Mouse (Mus musculus) heart, embryonic 13.5 days (tissue): Measurements from ENCODE around the gene Kremen1. TPM values are rescaled to one million over a fixed set of nuclear protein-coding genes. Genes with fewer than 3 reads are reported as not detected.

ENCODE experiments used
- ATAC-seq: fragments of 200-750 bp; cut with Nextera tagmentation; 2 replicates; pipeline ENCODE4 v1.8.0; 2017; ENCODE audit warnings: moderate TSS enrichment; ENCODE audit not compliant: insufficient number of reproducible peaks, low FRiP score, low TSS enrichment; ENCODE audit errors: extremely low read depth
- H3K27ac ChIP-seq: fragments of 300-500 bp; sonication (generic); replicated peaks from 2 replicates; pipeline ENCODE4 v1.5.1; 2015; ENCODE audit warnings: moderate library complexity, mild to moderate bottlenecking, inconsistent platforms
- H3K27me3 ChIP-seq: fragments of 300-500 bp; sonication (generic); replicated peaks from 2 replicates; pipeline ENCODE4 v1.6.1; 2015; ENCODE audit warnings: mild to moderate bottlenecking, inconsistent platforms
- H3K36me3 ChIP-seq: fragments of 300-500 bp; sonication (generic); 2 replicates; pipeline ENCODE4 v1.6.1; 2015; ENCODE audit warnings: mild to moderate bottlenecking, inconsistent platforms
- H3K4me1 ChIP-seq: fragments of 300-500 bp; sonication (generic); 2 replicates; pipeline ENCODE4 v1.6.1; 2015; ENCODE audit warnings: inconsistent platforms
- H3K4me2 ChIP-seq: fragments of 300-500 bp; sonication (generic); 2 replicates; pipeline ENCODE4 v1.6.1; 2015; ENCODE audit warnings: inconsistent platforms, mild to moderate bottlenecking, moderate library complexity
- H3K4me3 ChIP-seq: fragments of 300-500 bp; sonication (generic); 2 replicates; pipeline ENCODE4 v1.5.1; 2015; ENCODE audit warnings: moderate library complexity, mild to moderate bottlenecking, inconsistent platforms
- H3K9ac ChIP-seq: fragments of 300-500 bp; sonication (generic); 2 replicates; pipeline ENCODE4 v1.6.1; 2015; ENCODE audit warnings: inconsistent platforms, mild to moderate bottlenecking, moderate library complexity
- H3K9me3 ChIP-seq: fragments of 300-500 bp; sonication (generic); 2 replicates; pipeline ENCODE4 v1.6.1; 2016; ENCODE audit warnings: inconsistent platforms
- WGBS: fragments of 180-500 bp; shearing (Covaris S2); methylation state at CpG from one replicate; pipeline ENCODE4 v1.1.7; 2015; ENCODE audit warnings: mixed read lengths; 5-methylcytosine and 5-hydroxymethylcytosine counted together
- polyA plus RNA-seq: library from polyadenylated mRNA; unstranded; fragments of >200 nt; fragmentation: Nextera tagmentation; extraction: Ambion mirVana; gene quantifications from 2 replicates; pipeline ENCODE4 v1.2.1, GENCODE M21; 2015

Gene Kremen1
- polyA plus RNA-seq, 1 experiment from 2014 or later, result 29.0 TPM

DNA sequence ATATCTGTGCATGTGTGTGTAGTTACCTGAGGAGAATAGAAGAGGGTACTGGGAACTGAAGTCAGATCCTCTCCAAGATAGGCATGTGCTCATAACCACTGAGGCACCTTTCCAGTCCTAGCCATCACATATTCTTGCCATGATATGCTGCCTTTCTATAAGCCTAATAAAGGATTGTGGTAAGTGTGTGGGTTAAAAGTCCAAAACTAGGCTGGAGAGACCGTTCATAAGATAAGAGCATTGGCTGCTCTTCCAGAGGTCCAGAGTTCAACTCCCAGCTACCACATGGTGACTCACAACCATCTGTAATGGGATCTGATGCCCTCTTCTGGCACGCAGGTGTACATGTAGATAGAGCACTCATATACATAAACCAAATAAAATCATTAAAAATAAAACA, 22.6 kb upstream of the Kremen1 start:
- no peaks in the 10 kb centered on the region for H3K9me3 ChIP-seq
- H3K9ac ChIP-seq, result no peak overlapping the region
- no peak overlapping the region for H3K27ac ChIP-seq
- 84% methylated on average over 2 of the region's 2 CpGs for WGBS
- H3K4me2 ChIP-seq, result no peak overlapping the region
- H3K4me3 ChIP-seq, result no peak overlapping the region
- ATAC-seq, result no peak
- H3K36me3 ChIP-seq, result peaks cover 92% of the 10 kb centered on the region
- H3K4me1 ChIP-seq, result no peaks in the 10 kb centered on the region
- no peaks in the 10 kb centered on the region for H3K27me3 ChIP-seq

- 85% methylated on average over 7 of the region's 7 CpGs for WGBS
- H3K4me3 ChIP-seq, result no peak overlapping the region
- no peak overlapping the region for H3K4me2 ChIP-seq
- no peak overlapping the region for H3K9ac ChIP-seq
- no peak overlapping the region for H3K27ac ChIP-seq
- no peak for ATAC-seq
- peaks cover 65% of the 10 kb centered on the region for H3K36me3 ChIP-seq
- no peaks in the 10 kb centered on the region for H3K27me3 ChIP-seq
- no peaks in the 10 kb centered on the region for H3K9me3 ChIP-seq
- no peaks in the 10 kb centered on the region; the same call in 1 of the 2 replicates for H3K4me1 ChIP-seq
Observed at GRCm38 (mm10) chr11:5280932-5281331, 19.6 kb upstream of the Kremen1 start.

DNA sequence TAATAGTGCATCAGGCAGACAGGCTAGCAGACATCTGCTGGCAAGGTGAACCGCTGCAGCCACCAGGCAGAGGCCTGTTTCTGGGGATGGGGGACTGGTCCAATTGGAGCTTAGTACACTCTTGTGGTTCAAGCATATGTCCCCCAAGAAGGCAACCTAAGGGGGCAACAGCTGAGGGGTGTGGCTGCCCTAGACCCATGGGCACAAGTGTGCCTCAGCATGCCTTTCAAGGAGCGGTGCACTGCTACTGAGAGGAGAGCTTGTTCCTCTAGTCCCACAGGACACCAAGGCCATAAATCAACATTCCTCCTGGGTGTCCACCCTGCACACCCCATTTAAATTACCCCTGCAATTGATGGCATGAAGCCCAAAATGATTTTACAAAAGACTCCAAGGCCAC, 17.1 kb upstream of the Kremen1 start:
- Histone ChIP-seq H3K27me3 (no peaks in the 10 kb centered on the region), H3K9me3 (no peaks in the 10 kb centered on the region), H3K9ac (no peak overlapping the region), H3K4me1 (no peaks in the 10 kb centered on the region; the same call in 1 of the 2 replicates), H3K36me3 (peaks cover 41% of the 10 kb centered on the region), H3K27ac (no peak overlapping the region), H3K4me2 (no peak overlapping the region), H3K4me3 (no peak overlapping the region)
- ATAC-seq, result no peak
- WGBS, result 92% methylated on average over 2 of the region's 2 CpGs

DNA sequence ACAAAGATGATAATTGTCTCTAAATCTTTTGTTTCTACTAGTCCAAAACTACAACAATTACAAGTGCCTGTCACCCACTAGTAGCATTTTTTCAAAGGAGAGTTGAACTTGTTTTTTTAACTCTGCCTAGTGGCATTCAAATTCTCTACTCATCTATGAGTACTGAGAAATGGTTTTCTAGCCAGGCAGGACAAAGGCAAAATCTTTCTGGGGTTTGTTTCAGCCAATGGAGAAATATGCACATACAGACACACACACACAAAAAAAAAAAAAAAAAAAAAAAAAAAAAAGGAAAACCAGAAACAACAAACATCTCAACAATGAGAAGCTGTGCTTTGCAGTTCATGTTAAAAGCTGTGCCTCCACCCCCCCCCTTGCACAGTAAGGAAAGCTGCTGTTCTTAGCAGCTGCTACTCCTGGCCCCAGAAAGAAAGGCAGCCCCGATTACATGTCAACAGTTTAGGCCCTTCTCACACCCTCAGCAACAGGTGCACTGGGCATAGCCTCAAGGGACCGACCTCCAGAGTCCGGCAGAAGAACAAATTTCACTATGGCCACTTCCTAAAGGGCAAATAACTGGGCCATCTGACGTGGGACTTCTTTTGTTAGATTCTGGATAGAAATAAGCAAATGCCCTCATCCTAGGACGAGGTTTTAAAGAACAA, 16.1 kb upstream of the Kremen1 start:
- ATAC-seq, result no peak
- Histone ChIP-seq H3K27me3 (no peaks in the 10 kb centered on the region), H3K9me3 (no peaks in the 10 kb centered on the region), H3K4me2 (no peak overlapping the region), H3K4me1 (no peaks in the 10 kb centered on the region; the same call in 1 of the 2 replicates), H3K27ac (no peak overlapping the region), H3K36me3 (peaks cover 31% of the 10 kb centered on the region), H3K9ac (no peak overlapping the region), H3K4me3 (no peak overlapping the region)
- 76% methylated on average over 5 of the region's 5 CpGs for WGBS

GRCm38 (mm10) chr11:5275216-5275615, 13.9 kb upstream of the Kremen1 start:
- Histone ChIP-seq H3K9me3 (no peaks in the 10 kb centered on the region), H3K4me1 (peaks cover 13% of the 10 kb centered on the region), H3K36me3 (peaks cover 9% of the 10 kb centered on the region), H3K27ac (no peak overlapping the region), H3K27me3 (no peaks in the 10 kb centered on the region), H3K9ac (no peak overlapping the region), H3K4me2 (no peak overlapping the region), H3K4me3 (no peak overlapping the region)
- WGBS, result 81% methylated on average over 4 of the region's 4 CpGs
- no peak for ATAC-seq

DNA sequence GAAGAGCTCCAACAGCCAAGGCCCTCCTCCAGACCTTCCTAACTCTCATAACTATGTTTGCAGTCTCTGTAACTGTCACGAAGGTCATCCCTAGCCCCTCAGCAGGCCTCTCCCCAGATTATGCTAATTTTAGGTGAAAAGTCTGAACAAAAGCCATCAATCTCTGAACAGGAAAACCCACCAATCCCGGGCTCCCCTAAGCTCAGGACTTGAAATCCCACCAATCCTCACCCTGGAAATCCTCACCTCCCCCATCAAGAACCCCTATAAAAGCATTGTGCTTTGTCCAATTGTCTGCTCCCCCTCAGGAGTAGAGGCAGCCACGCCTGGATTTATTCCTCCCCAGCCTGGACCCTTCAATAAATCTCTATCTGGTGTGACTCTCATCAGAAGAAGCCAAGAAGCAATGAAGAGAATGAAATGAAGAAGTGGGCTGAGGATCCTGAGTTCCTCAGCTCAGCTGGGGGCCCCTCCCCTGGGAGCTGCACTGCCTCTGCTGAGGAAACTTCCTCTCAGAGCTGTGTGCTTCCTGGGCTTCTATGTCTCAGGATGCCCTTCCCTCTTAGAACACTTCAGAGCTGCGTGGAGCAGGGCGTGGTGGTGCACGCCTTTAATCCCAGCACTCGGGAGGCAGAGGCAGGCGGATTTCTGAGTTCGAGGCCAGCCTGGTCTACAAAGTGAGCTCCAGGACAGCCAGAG, 11.3 kb upstream of the Kremen1 start:
- H3K9ac ChIP-seq, result no peak overlapping the region
- H3K9me3 ChIP-seq, result no peaks in the 10 kb centered on the region
- no peak for ATAC-seq
- H3K27me3 ChIP-seq, result no peaks in the 10 kb centered on the region
- no peak overlapping the region for H3K27ac ChIP-seq
- H3K4me3 ChIP-seq, result no peak overlapping the region
- H3K4me1 ChIP-seq, result peaks cover 13% of the 10 kb centered on the region
- 77% methylated on average over 9 of the region's 9 CpGs for WGBS
- no peak overlapping the region for H3K4me2 ChIP-seq
- H3K36me3 ChIP-seq, result no peaks in the 10 kb centered on the region

DNA sequence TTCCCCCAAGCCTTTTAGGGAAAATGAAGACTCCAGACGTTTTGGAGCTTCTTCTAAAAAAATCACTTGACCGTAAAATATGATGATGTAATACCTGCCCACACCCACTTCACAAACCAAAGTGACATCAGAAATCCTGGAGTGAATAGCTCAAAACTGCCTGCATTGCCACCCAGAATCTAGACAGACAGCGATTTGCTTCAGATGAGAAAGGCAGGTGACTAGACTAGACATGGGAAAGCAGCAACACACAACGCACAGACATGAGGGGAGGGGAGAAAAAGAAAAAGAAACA, 10.7 kb upstream of the Kremen1 start:
- no peak overlapping the region for H3K9ac ChIP-seq
- H3K4me3 ChIP-seq, result no peak overlapping the region
- peaks cover 13% of the 10 kb centered on the region for H3K4me1 ChIP-seq
- no peaks in the 10 kb centered on the region for H3K9me3 ChIP-seq
- 0 out of 2 replicates have a peak overlapping the region, but pooled peaks have one; percentile 30 for H3K27ac ChIP-seq
- 73% methylated on average over 4 of the region's 4 CpGs for WGBS
- no peaks in the 10 kb centered on the region for H3K36me3 ChIP-seq
- ATAC-seq, result no peak
- no peak overlapping the region for H3K4me2 ChIP-seq
- H3K27me3 ChIP-seq, result no peaks in the 10 kb centered on the region

GRCm38 (mm10) chr11:5271274-5272065, 10.1 kb upstream of the Kremen1 start:
- Histone ChIP-seq H3K36me3 (no peaks in the 10 kb centered on the region), H3K27me3 (no peaks in the 10 kb centered on the region), H3K4me2 (no peak overlapping the region), H3K4me1 (peaks cover 16% of the 10 kb centered on the region), H3K27ac (peak overlapping the region; percentile 30; the same call in 1 of the 2 replicates), H3K9ac (no peak overlapping the region), H3K4me3 (no peak overlapping the region), H3K9me3 (no peaks in the 10 kb centered on the region)
- WGBS, result 56% methylated on average over 9 of the region's 9 CpGs
- ATAC-seq, result no peak

DNA sequence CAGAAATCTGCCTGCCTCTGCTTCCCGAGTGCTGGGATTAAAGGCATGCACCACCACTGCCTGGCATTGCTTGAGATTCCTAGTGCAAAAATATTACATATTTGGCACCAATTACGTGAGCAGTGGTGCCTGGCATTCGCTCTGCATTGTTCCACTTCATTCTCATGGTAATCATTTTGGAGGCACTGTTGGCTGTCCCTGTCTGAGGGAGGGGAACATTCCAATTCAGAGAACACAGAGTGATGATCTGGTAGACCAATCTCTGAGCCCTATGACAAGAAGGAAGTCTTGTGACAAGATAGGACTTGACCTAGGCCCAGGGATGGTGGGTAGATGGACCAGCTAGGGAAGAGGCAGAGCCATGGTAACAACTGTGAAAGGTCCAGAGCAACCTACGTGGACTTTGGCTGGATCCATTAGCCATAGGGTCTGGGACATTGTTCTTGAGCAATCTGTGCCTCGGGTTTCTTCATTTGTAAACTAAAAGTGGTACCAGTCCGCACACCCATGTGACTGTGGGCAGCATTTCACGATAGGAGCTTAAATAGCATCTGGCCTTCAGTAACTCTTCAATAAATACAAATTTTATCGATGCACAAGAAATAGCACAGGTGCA, 8.6 kb upstream of the Kremen1 start:
- H3K27ac ChIP-seq, result no peak overlapping the region
- H3K27me3 ChIP-seq, result no peaks in the 10 kb centered on the region
- H3K9ac ChIP-seq, result no peak overlapping the region
- H3K9me3 ChIP-seq, result no peaks in the 10 kb centered on the region
- peaks cover 31% of the 10 kb centered on the region for H3K4me1 ChIP-seq
- no peak for ATAC-seq
- H3K36me3 ChIP-seq, result no peaks in the 10 kb centered on the region
- H3K4me3 ChIP-seq, result no peak overlapping the region
- 82% methylated on average over 8 of the region's 8 CpGs for WGBS
- no peak overlapping the region for H3K4me2 ChIP-seq

DNA sequence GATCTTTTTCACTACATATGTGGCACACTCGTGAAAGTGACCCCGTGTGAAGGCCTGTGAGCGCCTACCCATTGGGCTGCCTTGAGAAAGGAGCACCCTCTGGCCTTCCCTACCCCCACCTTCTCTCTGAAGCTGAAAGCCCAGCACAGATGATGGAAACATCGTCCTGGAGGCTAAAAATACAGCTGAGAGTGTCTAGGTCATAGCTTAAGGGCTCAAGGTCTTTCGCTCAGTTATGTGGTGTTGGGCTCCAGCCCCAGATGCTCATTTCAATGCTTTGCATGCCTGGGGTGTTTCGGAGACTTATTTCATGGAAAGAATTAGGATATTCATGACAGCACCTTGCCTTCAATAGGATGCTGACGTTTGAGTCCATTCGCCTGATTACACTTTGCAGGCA, 4.4 kb upstream of the Kremen1 start:
- Histone ChIP-seq H3K36me3 (no peaks in the 10 kb centered on the region), H3K27me3 (no peaks in the 10 kb centered on the region), H3K4me1 (peaks cover 45% of the 10 kb centered on the region), H3K9me3 (no peaks in the 10 kb centered on the region), H3K9ac (peak overlapping the region; percentile 4; the same call in 1 of the 2 replicates), H3K4me2 (0 out of 2 replicates have a peak overlapping the region, but pooled peaks have one; percentile 31), H3K4me3 (no peak overlapping the region), H3K27ac (peak overlapping the region; percentile 98)
- no peak for ATAC-seq
- WGBS, result 51% methylated on average over 8 of the region's 8 CpGs

DNA sequence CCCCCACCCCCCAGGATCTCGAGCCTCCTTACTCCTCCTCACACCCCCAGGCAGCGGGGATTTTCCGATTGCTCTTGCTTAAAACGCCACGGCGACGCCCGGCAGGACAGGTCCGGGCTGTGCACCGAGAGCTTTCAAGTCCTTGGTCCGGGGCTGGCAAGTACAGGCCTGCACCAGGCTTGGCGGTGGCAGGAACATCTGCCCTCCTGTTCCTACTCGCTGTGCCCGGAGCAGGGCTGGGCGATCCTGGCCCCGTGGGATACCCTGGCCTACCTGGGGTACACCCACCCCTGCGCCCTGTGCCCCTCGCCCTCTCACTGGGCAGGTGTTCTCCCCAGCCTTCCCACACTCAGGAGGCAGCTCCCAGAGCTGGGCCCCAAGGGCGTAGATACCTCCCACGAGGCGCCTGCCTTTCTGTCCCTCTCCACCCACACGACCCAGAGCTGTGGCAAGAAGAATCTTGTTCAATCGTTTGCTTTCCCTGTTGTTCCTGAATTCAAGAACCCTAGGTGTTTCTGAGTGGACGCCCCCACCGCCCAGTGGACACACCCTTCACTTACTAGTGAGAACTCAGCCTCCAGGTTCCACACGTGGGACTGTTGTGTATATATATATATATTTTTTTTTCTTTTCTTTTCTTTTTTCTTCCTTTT, 1.8 kb upstream of the Kremen1 start:
- peaks cover 61% of the 10 kb centered on the region for H3K4me1 ChIP-seq
- peak overlapping the region; percentile 62 for H3K27ac ChIP-seq
- H3K27me3 ChIP-seq, result no peaks in the 10 kb centered on the region
- no peaks in the 10 kb centered on the region for H3K36me3 ChIP-seq
- 55% methylated on average over 24 of the region's 26 CpGs for WGBS
- H3K9ac ChIP-seq, result peak overlapping the region; percentile 58
- no peaks in the 10 kb centered on the region for H3K9me3 ChIP-seq
- H3K4me3 ChIP-seq, result no peak overlapping the region
- ATAC-seq, result no peak
- no peak overlapping the region for H3K4me2 ChIP-seq
